In genomic region chr2:71374275-71375155, GRCm38 (mm10) we compare ENCODE assay signal across 16 mouse cellular contexts. TPM values are rescaled to one million over a fixed set of nuclear protein-coding genes. Genes with fewer than 3 reads are reported as not detected.
A peak's percentile ranks its signal among the peaks of the same experiment; 100 is the strongest.
DNase-seq lines count a peak whose midpoint lies in the region; ATAC-seq and TF ChIP-seq lines count a peak whose summit lies in the region.
"Had no signal": no experiment of that assay in that cellular context is flagged by ENCODE, and none has a peak within 500 bp of the region (broad histone marks: within the 10 kb centered on the region; RNA-seq: fewer than 3 reads in every experiment).

No protein-coding gene starts in this region.

- no peaks in the 10 kb centered on the region for H3K27me3 ChIP-seq in heart, adult 2 months (ENCODE audit: control insufficient read depth, insufficient read depth, low read length)
- H3K27me3 ChIP-seq in CH12.LX (replicated peaks), result no peaks in the 10 kb centered on the region
- H3K27me3 ChIP-seq in embryonic facial prominence, embryonic 13.5 days, result no peaks in the 10 kb centered on the region
- H3K27me3 ChIP-seq in liver, embryonic 14.5 days (ENCODE audit: control insufficient read depth, insufficient read depth, low read length), result no peaks in the 10 kb centered on the region
- no peaks in the 10 kb centered on the region for H3K27me3 ChIP-seq in forebrain, embryonic 13.5 days
- no peaks in the 10 kb centered on the region for H3K27me3 ChIP-seq in hindbrain, postnatal 0 days (ENCODE audit: insufficient read depth, low read length)
- H3K27me3 ChIP-seq: embryonic facial prominence, embryonic 15.5 days; megakaryocyte, embryonic 14.5 days had no signal

- H3K4me1 ChIP-seq in heart, adult 2 months (ENCODE audit: control insufficient read depth, insufficient read depth, low read length), result no peaks in the 10 kb centered on the region
- H3K4me1 ChIP-seq in CH12.LX (ENCODE audit: control insufficient read depth in 1 of 2, insufficient read depth in 2 of 2), result peaks cover 0 to 13% of the 10 kb centered on the region in 2 experiments; a peak in 2 of 4 replicates
- H3K4me1 ChIP-seq in embryonic facial prominence, embryonic 13.5 days, result peaks cover 9% of the 10 kb centered on the region; the same call in 1 of the 2 replicates
- peaks cover 9 to 26% of the 10 kb centered on the region in 2 experiments for H3K4me1 ChIP-seq in liver, embryonic 14.5 days (replicated peaks; ENCODE audit: control insufficient read depth in 2 of 2, insufficient read depth in 2 of 2, low read length in 1 of 2)
- no peaks in the 10 kb centered on the region for H3K4me1 ChIP-seq in forebrain, embryonic 13.5 days
- no peaks in the 10 kb centered on the region for H3K4me1 ChIP-seq in hindbrain, postnatal 0 days (ENCODE audit: insufficient read depth, low read length)

- no peak for DNase-seq in heart, adult 2 months
- no peak for DNase-seq in heart, adult 8-10 months (ENCODE audit: low spot score)
- no peak for DNase-seq in CH12.LX (ENCODE audit: extremely low read depth)
- peak in 2 of 3 experiments; percentile 22 to 55 for DNase-seq in liver, embryonic 14.5 days (ENCODE audit: low read depth in 3 of 3, low spot score in 3 of 3)
- DNase-seq in hindbrain, postnatal 0 days (ENCODE audit: low spot score), result no peak
- DNase-seq in embryo, embryonic 9.5 days (ENCODE audit: extremely low spot score), result no peak
- DNase-seq: adrenal gland, postnatal 10 days; heart, postnatal 36 days; kidney, postnatal 4 days; lung, embryonic 14.5 days; right cerebral cortex, adult 18-20 months; thymus, postnatal 4 days had no signal

- H3K9me3 ChIP-seq in CH12.LX (replicated peaks; ENCODE audit: low read length), result no peaks in the 10 kb centered on the region
- no peaks in the 10 kb centered on the region for H3K9me3 ChIP-seq in embryonic facial prominence, embryonic 13.5 days
- no peaks in the 10 kb centered on the region for H3K9me3 ChIP-seq in liver, embryonic 14.5 days (ENCODE audit: control insufficient read depth, low read length)
- H3K9me3 ChIP-seq in forebrain, embryonic 13.5 days (replicated peaks), result no peaks in the 10 kb centered on the region
- H3K9me3 ChIP-seq in hindbrain, postnatal 0 days (ENCODE audit: low read length), result no peaks in the 10 kb centered on the region
- H3K9me3 ChIP-seq: embryonic facial prominence, embryonic 15.5 days; megakaryocyte, embryonic 14.5 days had no signal

- peak overlapping the region; percentile 24; the same call in 1 of the 2 replicates for H3K27ac ChIP-seq in heart, adult 2 months
- no peak overlapping the region for H3K27ac ChIP-seq in CH12.LX (ENCODE audit: insufficient read depth, low read depth)
- 0 out of 2 replicates have a peak overlapping the region, but pooled peaks have one; percentile 22 for H3K27ac ChIP-seq in embryonic facial prominence, embryonic 13.5 days
- peak overlapping the region; percentile 20 for H3K27ac ChIP-seq in liver, embryonic 14.5 days
- H3K27ac ChIP-seq in forebrain, embryonic 13.5 days, result no peak overlapping the region
- no peak overlapping the region for H3K27ac ChIP-seq in hindbrain, postnatal 0 days
- H3K27ac ChIP-seq: embryonic facial prominence, embryonic 15.5 days had no signal

- in situ Hi-C loops in CH12.LX (cut with MboI; ENCODE audit: low pct_ligation_motif_present, low pct_unique_long_range_greater_than_20kb, low sequenced_read_pairs), result no loop called here

- no peaks in the 10 kb centered on the region for H3K36me3 ChIP-seq in heart, adult 2 months (ENCODE audit: control insufficient read depth, insufficient read depth, low read length)
- no peaks in the 10 kb centered on the region for H3K36me3 ChIP-seq in CH12.LX (replicated peaks in 1 of 2; ENCODE audit: control insufficient read depth in 1 of 2, insufficient read depth in 1 of 2, low read length in 1 of 2)
- no peaks in the 10 kb centered on the region for H3K36me3 ChIP-seq in embryonic facial prominence, embryonic 13.5 days
- no peaks in the 10 kb centered on the region for H3K36me3 ChIP-seq in liver, embryonic 14.5 days (replicated peaks; ENCODE audit: control insufficient read depth, insufficient read depth, low read depth)
- H3K36me3 ChIP-seq in forebrain, embryonic 13.5 days (ENCODE audit: poor library complexity, severe bottlenecking), result no peaks in the 10 kb centered on the region
- no peaks in the 10 kb centered on the region for H3K36me3 ChIP-seq in hindbrain, postnatal 0 days (ENCODE audit: insufficient read depth, low read length)
- H3K36me3 ChIP-seq: embryonic facial prominence, embryonic 15.5 days had no signal

- H3K79me2 ChIP-seq in heart, adult 2 months (replicated peaks; ENCODE audit: control insufficient read depth, insufficient read depth, low read length), result no peaks in the 10 kb centered on the region
- no peaks in the 10 kb centered on the region for H3K79me2 ChIP-seq in CH12.LX (replicated peaks; ENCODE audit: control insufficient read depth, extremely low read depth, insufficient read depth, poor library complexity, severe bottlenecking)

- 47% methylated on average over 8 of the region's 8 CpGs for WGBS in heart, adult 2 months
- 45% methylated on average over 8 of the region's 8 CpGs for WGBS in embryonic facial prominence, embryonic 13.5 days
- WGBS in liver, embryonic 14.5 days (ENCODE audit: insufficient replicate concordance), result 35% methylated on average over 8 of the region's 8 CpGs
- WGBS in forebrain, embryonic 13.5 days, result 79% methylated on average over 8 of the region's 8 CpGs
- 76% methylated on average over 8 of the region's 8 CpGs for WGBS in hindbrain, postnatal 0 days

- no peak for TF ChIP-seq POLR2A in heart, adult 2 months (IDR thresholded peaks at IDR 0.05; ENCODE audit: insufficient read depth, low read depth, low read length)
- no peak for TF ChIP-seq POLR2A in CH12.LX (IDR thresholded peaks at IDR 0.05; ENCODE audit: low read depth, low read length)

- H3K9ac ChIP-seq in heart, adult 2 months (ENCODE audit: low read depth, low read length), result no peak overlapping the region
- no peak overlapping the region for H3K9ac ChIP-seq in CH12.LX (ENCODE audit: insufficient read depth, low read depth)
- no peak overlapping the region for H3K9ac ChIP-seq in embryonic facial prominence, embryonic 13.5 days
- H3K9ac ChIP-seq in liver, embryonic 14.5 days (replicated peaks), result 0 out of 2 replicates have a peak overlapping the region, but pooled peaks have one; percentile 23
- no peak overlapping the region for H3K9ac ChIP-seq in forebrain, embryonic 13.5 days
- no peak overlapping the region for H3K9ac ChIP-seq in hindbrain, postnatal 0 days (replicated peaks; ENCODE audit: low read length)
- H3K9ac ChIP-seq: embryonic facial prominence, embryonic 15.5 days; lung, embryonic 14.5 days had no signal

- no peak for TF ChIP-seq CTCF in heart, adult 2 months (IDR thresholded peaks at IDR 0.05)
- TF ChIP-seq CTCF in CH12.LX (conservative IDR thresholded peaks at IDR 0.05 in 1 of 2, IDR thresholded peaks at IDR 0.05 in 1 of 2; ENCODE audit: low read depth in 2 of 2, low read length in 2 of 2), result no peak
- TF ChIP-seq CTCF in liver, embryonic 14.5 days (IDR thresholded peaks at IDR 0.05; ENCODE audit: low read depth), result no peak
- TF ChIP-seq CTCF in hindbrain, postnatal 0 days (IDR thresholded peaks at IDR 0.05; ENCODE audit: low read depth), result no peak

- no peak overlapping the region for H3K4me3 ChIP-seq in heart, adult 2 months
- no peak overlapping the region for H3K4me3 ChIP-seq in CH12.LX (replicated peaks in 1 of 3; ENCODE audit: low read depth in 2 of 3, low read length in 2 of 3, poor library complexity in 1 of 3)
- H3K4me3 ChIP-seq in embryonic facial prominence, embryonic 13.5 days, result no peak overlapping the region
- H3K4me3 ChIP-seq in liver, embryonic 14.5 days (ENCODE audit: insufficient read depth in 1 of 2, low read depth in 2 of 2, low read length in 2 of 2), result peak overlapping the region in 1 of 2 experiments; percentile 8; a peak in 1 of 4 replicates
- no peak overlapping the region for H3K4me3 ChIP-seq in forebrain, embryonic 13.5 days
- H3K4me3 ChIP-seq in hindbrain, postnatal 0 days (ENCODE audit: low read length), result no peak overlapping the region
- H3K4me3 ChIP-seq: embryonic facial prominence, embryonic 15.5 days; megakaryocyte, embryonic 14.5 days had no signal

- dilution Hi-C loops in CH12.LX (cut with MboI; ENCODE audit: extremely low pct_ligation_motif_present, extremely low pct_unique_long_range_greater_than_20kb, low sequenced_read_pairs), result no loop called here

- H3K4me2 ChIP-seq in CH12.LX (ENCODE audit: insufficient read depth, low read depth, poor library complexity, severe bottlenecking), result peak overlapping the region; percentile 45; the same call in 1 of the 2 replicates
- H3K4me2 ChIP-seq in embryonic facial prominence, embryonic 13.5 days, result no peak overlapping the region
- H3K4me2 ChIP-seq in liver, embryonic 14.5 days (ENCODE audit: low read depth), result peak overlapping the region; percentile 48
- H3K4me2 ChIP-seq in forebrain, embryonic 13.5 days, result no peak overlapping the region
- no peak overlapping the region for H3K4me2 ChIP-seq in hindbrain, postnatal 0 days (ENCODE audit: low read depth, low read length)
- H3K4me2 ChIP-seq: embryonic facial prominence, embryonic 15.5 days; lung, embryonic 14.5 days had no signal

- ATAC-seq in embryonic facial prominence, embryonic 13.5 days (ENCODE audit: insufficient number of reproducible peaks, insufficient read depth, low FRiP score, low TSS enrichment, low read depth), result 0 out of 2 replicates have a peak, but pooled peaks have one; percentile 20
- peak; percentile 75; the same call in 1 of the 2 replicates for ATAC-seq in liver, embryonic 14.5 days (ENCODE audit: insufficient read depth)
- no peak for ATAC-seq in forebrain, embryonic 13.5 days
- ATAC-seq in hindbrain, postnatal 0 days, result no peak

- intact Hi-C loops in heart, adult 2 months (cut with DNase I), result no loop called here

- no peak for TF ChIP-seq RAD21 in CH12.LX (IDR thresholded peaks at IDR 0.05; ENCODE audit: low read depth, low read length)

- TF ChIP-seq EP300 in heart, adult 2 months (IDR thresholded peaks at IDR 0.05; ENCODE audit: insufficient read depth, low read depth, low read length), result no peak
- TF ChIP-seq EP300 in CH12.LX (IDR thresholded peaks at IDR 0.05; ENCODE audit: low read length), result no peak
- no peak for TF ChIP-seq EP300 in liver, embryonic 14.5 days (IDR thresholded peaks at IDR 0.05; ENCODE audit: low read depth)

RNA-seq across cellular contexts. Expression of gene Slc25a12, which starts 7.0 kb away (rescaled TPM):
- total RNA-seq in heart, adult 2 months (2021), result 100 to 1,000 TPM; 228 to 252 TPM
- 154 and 212 TPM in 2 replicates for polyA plus RNA-seq in heart, adult 2 months (2012; rRNA removed)
- total RNA-seq in heart, adult 8-10 months (2022), result 100 to 1,000 TPM; 229 to 285 (median 258) TPM
- total RNA-seq in CH12.LX (2012; rRNA removed) (97.1 and 105 TPM in 2 replicates), CH12.LX (2014; rRNA removed) (115 and 123 TPM in 2 replicates)
- polyA plus RNA-seq in CH12.LX (2012; ENCODE audit: insufficient read length, low read depth), result 178 and 211 TPM in 2 replicates
- polyA plus RNA-seq in embryonic facial prominence, embryonic 13.5 days (2015; fragmentation: Nextera tagmentation; extraction: Ambion mirVana), result 36.0 and 45.5 TPM in 2 replicates
- 12.8 and 13.1 TPM in 2 replicates for polyA plus RNA-seq in liver, embryonic 14.5 days (2012; rRNA removed)
- 23.0 and 24.0 TPM in 2 replicates for polyA plus RNA-seq in liver, embryonic 14.5 days (2014; fragmentation: Nextera tagmentation; extraction: Ambion mirVana)
- 63.3 and 66.5 TPM in 2 replicates for polyA plus RNA-seq in forebrain, embryonic 13.5 days (2015; fragmentation: Nextera tagmentation; extraction: Ambion mirVana)
- 158 and 199 TPM in 2 replicates for total RNA-seq in hindbrain, postnatal 0 days (2014; rRNA removed)
- polyA plus RNA-seq in hindbrain, postnatal 0 days (2015; fragmentation: Nextera tagmentation; extraction: Ambion mirVana), result 104 and 122 TPM in 2 replicates

RNA-seq across cellular contexts. Expression of gene Hat1, which starts 14.2 kb away (rescaled TPM):
- total RNA-seq in heart, adult 2 months (2021), result 10 to 100 TPM; 28.1 to 28.4 TPM
- 7.6 and 16.4 TPM in 2 replicates for polyA plus RNA-seq in heart, adult 2 months (2012; rRNA removed)
- total RNA-seq in heart, adult 8-10 months (2022), result 10 to 100 TPM; 24.9 to 30.8 (median 28.0) TPM
- total RNA-seq in CH12.LX (2012; rRNA removed), result 91.6 and 109 TPM in 2 replicates
- total RNA-seq in CH12.LX (2014; rRNA removed), result 292 and 310 TPM in 2 replicates
- 167 and 184 TPM in 2 replicates for polyA plus RNA-seq in CH12.LX (2012; ENCODE audit: insufficient read length, low read depth)
- polyA plus RNA-seq in embryonic facial prominence, embryonic 13.5 days (2015; fragmentation: Nextera tagmentation; extraction: Ambion mirVana), result 117 and 135 TPM in 2 replicates
- 41.3 and 69.4 TPM in 2 replicates for polyA plus RNA-seq in liver, embryonic 14.5 days (2012; rRNA removed)
- polyA plus RNA-seq in liver, embryonic 14.5 days (2014; fragmentation: Nextera tagmentation; extraction: Ambion mirVana), result 120 and 122 TPM in 2 replicates
- 155 and 156 TPM in 2 replicates for polyA plus RNA-seq in forebrain, embryonic 13.5 days (2015; fragmentation: Nextera tagmentation; extraction: Ambion mirVana)
- 15.8 and 21.9 TPM in 2 replicates for total RNA-seq in hindbrain, postnatal 0 days (2014; rRNA removed)
- 44.4 and 45.0 TPM in 2 replicates for polyA plus RNA-seq in hindbrain, postnatal 0 days (2015; fragmentation: Nextera tagmentation; extraction: Ambion mirVana)

Comparison
In these comparisons a context has a peak if more than half of its experiments do, and no peak if none do; other contexts are left out.
1. DNase-seq: peak in liver, embryonic 14.5 days (2 of 3); none in heart, adult 2 months (0 of 2), heart, adult 8-10 months (single experiment), CH12.LX (single experiment), hindbrain, postnatal 0 days (single experiment) and embryo, embryonic 9.5 days (single experiment).
2. H3K27ac ChIP-seq: peak in heart, adult 2 months (single experiment), embryonic facial prominence, embryonic 13.5 days (single experiment) and liver, embryonic 14.5 days (single experiment); none in CH12.LX (single experiment), forebrain, embryonic 13.5 days (single experiment) and hindbrain, postnatal 0 days (single experiment).
3. H3K4me2 ChIP-seq: peak in CH12.LX (single experiment) and liver, embryonic 14.5 days (single experiment); none in embryonic facial prominence, embryonic 13.5 days (single experiment), forebrain, embryonic 13.5 days (single experiment) and hindbrain, postnatal 0 days (single experiment).
4. ATAC-seq: peak in embryonic facial prominence, embryonic 13.5 days (single experiment) and liver, embryonic 14.5 days (single experiment); none in forebrain, embryonic 13.5 days (single experiment) and hindbrain, postnatal 0 days (single experiment).